ENCODE assay signal across 8 mouse cellular contexts in genomic region chr2:137310511-137310910, GRCm38 (mm10).
"Had no signal": no experiment of that assay in that cellular context is flagged by ENCODE, and none has a peak within 500 bp of the region (broad histone marks: within the 10 kb centered on the region; RNA-seq: fewer than 3 reads in every experiment).

No protein-coding gene starts in this region.

- DNase-seq: kidney, adult 2 months; kidney, postnatal 25 days; layer of hippocampus, adult 9-11 months; liver, postnatal 0 days; retina, postnatal 1 day; thymus, adult 2 months; thymus, postnatal 14 days; thymus, postnatal 4 days had no signal
